Mouse (Mus musculus) liver, embryonic 16.5 days (tissue): ENCODE measurements around the gene Alad. TPM values are rescaled to one million over a fixed set of nuclear protein-coding genes. Genes with fewer than 3 reads are reported as not detected.

ENCODE experiments used
- ATAC-seq: fragments of 200-750 bp; cut with Nextera tagmentation; 2 replicates; pipeline ENCODE4 v1.8.0; 2017; ENCODE audit warnings: low read depth, mild to moderate bottlenecking, moderate number of reproducible peaks, moderate library complexity
- H3K27ac ChIP-seq: fragments of 300-500 bp; sonication (generic); 2 replicates; pipeline ENCODE4 v1.5.1; 2014; ENCODE audit warnings: mild to moderate bottlenecking, low read length
- H3K27me3 ChIP-seq: fragments of 300-500 bp; sonication (generic); 2 replicates; pipeline ENCODE4 v1.6.1; 2014; ENCODE audit warnings: low read depth, low read length, mixed read lengths; ENCODE audit not compliant: control insufficient read depth, insufficient read depth
- H3K36me3 ChIP-seq: fragments of 300-500 bp; sonication (generic); 2 replicates; pipeline ENCODE4 v1.6.1; 2014; ENCODE audit warnings: mild to moderate bottlenecking; ENCODE audit not compliant: control insufficient read depth, insufficient read depth
- H3K4me1 ChIP-seq: fragments of 300-500 bp; sonication (generic); 2 replicates; pipeline ENCODE4 v1.6.1; 2014; ENCODE audit warnings: low read depth, low read length, mixed read lengths; ENCODE audit not compliant: control insufficient read depth
- H3K4me2 ChIP-seq: fragments of 300-500 bp; sonication (generic); 2 replicates; pipeline ENCODE4 v1.6.1; 2014; ENCODE audit warnings: low read depth, low read length, mixed read lengths
- H3K4me3 ChIP-seq: fragments of 300-500 bp; sonication (generic); 2 replicates; pipeline ENCODE4 v1.5.1; 2014; ENCODE audit warnings: low read depth, mild to moderate bottlenecking, low read length
- H3K9ac ChIP-seq: fragments of 300-500 bp; sonication (generic); 2 replicates; pipeline ENCODE4 v1.6.1; 2014; ENCODE audit warnings: low read depth, low read length
- H3K9me3 ChIP-seq: fragments of 300-500 bp; sonication (generic); replicated peaks from 2 replicates; pipeline ENCODE4 v1.6.1; 2016; ENCODE audit warnings: low read length; ENCODE audit not compliant: control insufficient read depth
- WGBS: fragments of 180-500 bp; shearing (Covaris S2); extraction: QIAGEN DNeasy Blood & Tissue Kit; methylation state at CpG from one replicate; pipeline ENCODE4 v1.1.7; 2014; ENCODE audit not compliant: insufficient replicate concordance; 5-methylcytosine and 5-hydroxymethylcytosine counted together
- polyA plus RNA-seq: library from polyadenylated mRNA; unstranded; fragments of >200 nt; fragmentation: Nextera tagmentation; extraction: Ambion mirVana; gene quantifications from 2 replicates; pipeline ENCODE4 v1.2.1, GENCODE M21; 2015

The Alad gene
- polyA plus RNA-seq, 1 experiment from 2014 or later = 530 TPM

DNA sequence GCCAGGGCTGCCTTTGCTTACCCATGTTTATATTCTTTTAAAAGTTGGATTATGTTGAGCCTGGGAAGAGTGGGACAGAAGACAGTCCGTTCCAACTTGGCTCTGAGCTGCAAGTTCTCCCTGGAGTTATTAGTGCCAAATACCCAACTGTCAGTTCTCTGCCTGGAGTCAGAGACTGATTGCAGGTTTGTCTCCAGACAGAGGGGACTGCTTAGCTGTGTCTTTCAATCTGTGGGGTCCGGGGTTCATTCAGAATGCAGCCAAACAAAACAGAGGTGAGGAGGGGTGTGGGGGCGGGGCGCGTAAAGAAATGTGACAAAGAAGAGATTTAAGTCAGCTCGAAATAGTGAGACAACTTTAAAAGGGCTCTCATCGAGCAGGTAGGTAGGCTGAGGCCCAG is 18.2 kb downstream of the Alad start:
- no peak for ATAC-seq
- Histone ChIP-seq H3K9ac (peak overlapping the region; percentile 77), H3K9me3 (no peaks in the 10 kb centered on the region), H3K27me3 (no peaks in the 10 kb centered on the region), H3K4me3 (peak overlapping the region; percentile 81), H3K4me2 (peak overlapping the region; percentile 89), H3K36me3 (no peaks in the 10 kb centered on the region), H3K4me1 (peaks cover 25% of the 10 kb centered on the region), H3K27ac (peak overlapping the region; percentile 65)
- WGBS = 3% methylated on average over 7 of the region's 7 CpGs

DNA sequence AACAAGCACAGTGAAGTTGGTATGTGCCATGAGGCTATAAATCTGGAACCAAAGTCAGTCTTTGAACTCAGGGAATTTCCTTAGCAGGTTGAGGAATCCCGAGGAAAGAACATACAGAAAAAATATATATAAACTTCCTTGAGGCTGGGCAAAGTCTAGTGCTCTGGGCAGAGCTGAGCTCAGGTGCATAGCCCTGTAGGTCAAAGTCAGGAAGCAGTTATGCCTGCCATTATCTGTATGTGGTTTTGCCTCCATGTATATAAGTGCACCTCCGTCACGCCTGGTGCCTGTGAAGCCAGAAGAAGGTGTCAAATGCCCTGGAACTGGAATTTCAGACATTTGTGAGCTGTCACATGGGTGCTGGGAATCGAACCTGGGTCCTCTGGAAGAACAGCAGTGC is 18.9 kb downstream of the Alad start:
- H3K4me3 ChIP-seq = no peak overlapping the region
- H3K9ac ChIP-seq = no peak overlapping the region
- no peaks in the 10 kb centered on the region for H3K9me3 ChIP-seq
- no peak for ATAC-seq
- H3K27me3 ChIP-seq = no peaks in the 10 kb centered on the region
- no peak overlapping the region for H3K4me2 ChIP-seq
- no peaks in the 10 kb centered on the region for H3K36me3 ChIP-seq
- peaks cover 21% of the 10 kb centered on the region for H3K4me1 ChIP-seq
- H3K27ac ChIP-seq = no peak overlapping the region
- 62% methylated on average over 4 of the region's 4 CpGs for WGBS

GRCm38 (mm10) chr4:62496815-62497214 is 22.9 kb downstream of the Alad start:
- H3K4me1 ChIP-seq = peaks cover 6% of the 10 kb centered on the region
- H3K27ac ChIP-seq = no peak overlapping the region
- H3K4me3 ChIP-seq = no peak overlapping the region
- no peak overlapping the region for H3K4me2 ChIP-seq
- ATAC-seq = peak; percentile 51
- H3K9me3 ChIP-seq = no peaks in the 10 kb centered on the region
- no peak overlapping the region for H3K9ac ChIP-seq
- no peaks in the 10 kb centered on the region for H3K27me3 ChIP-seq
- 49% methylated on average over 8 of the region's 8 CpGs for WGBS
- H3K36me3 ChIP-seq = no peaks in the 10 kb centered on the region

GRCm38 (mm10) chr4:62495946-62496345 is 23.8 kb downstream of the Alad start:
- no peak for ATAC-seq
- Histone ChIP-seq H3K36me3 (no peaks in the 10 kb centered on the region), H3K4me1 (no peaks in the 10 kb centered on the region; the same call in 1 of the 2 replicates)

DNA sequence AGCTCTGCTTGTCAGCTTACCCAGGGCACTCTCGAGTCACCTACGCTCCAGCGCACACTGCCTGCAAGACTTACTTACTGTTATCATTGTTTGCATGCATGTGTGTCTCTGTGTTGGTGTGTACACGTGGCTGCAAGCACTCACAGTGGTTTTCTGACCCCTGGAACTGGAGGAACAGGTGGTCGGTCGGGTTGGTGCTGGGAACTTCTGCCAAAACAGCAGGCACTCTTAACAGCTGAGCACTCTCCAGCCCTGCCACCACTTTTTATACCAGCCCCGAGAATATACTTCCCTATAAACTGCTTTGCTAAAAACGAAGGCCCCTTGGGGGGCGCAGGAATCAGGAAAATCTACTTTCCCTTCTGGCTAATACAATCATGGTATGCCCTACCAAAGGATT is 25.5 kb downstream of the Alad start:
- H3K9ac ChIP-seq = no peak overlapping the region
- H3K27me3 ChIP-seq = no peaks in the 10 kb centered on the region
- H3K4me3 ChIP-seq = no peak overlapping the region
- ATAC-seq = no peak
- H3K27ac ChIP-seq = no peak overlapping the region
- no peaks in the 10 kb centered on the region for H3K9me3 ChIP-seq
- no peaks in the 10 kb centered on the region for H3K4me1 ChIP-seq
- H3K36me3 ChIP-seq = no peaks in the 10 kb centered on the region
- no peak overlapping the region for H3K4me2 ChIP-seq
- 36% methylated on average over 9 of the region's 9 CpGs for WGBS

More at GRCm38 (mm10) chr4:62495946-62496345, 23.8 kb downstream of the Alad start:
- WGBS = 57% methylated on average over 8 of the region's 8 CpGs
- Histone ChIP-seq H3K27me3 (no peaks in the 10 kb centered on the region), H3K9ac (no peak overlapping the region), H3K4me2 (no peak overlapping the region), H3K4me3 (no peak overlapping the region), H3K27ac (no peak overlapping the region), H3K9me3 (no peaks in the 10 kb centered on the region)

DNA sequence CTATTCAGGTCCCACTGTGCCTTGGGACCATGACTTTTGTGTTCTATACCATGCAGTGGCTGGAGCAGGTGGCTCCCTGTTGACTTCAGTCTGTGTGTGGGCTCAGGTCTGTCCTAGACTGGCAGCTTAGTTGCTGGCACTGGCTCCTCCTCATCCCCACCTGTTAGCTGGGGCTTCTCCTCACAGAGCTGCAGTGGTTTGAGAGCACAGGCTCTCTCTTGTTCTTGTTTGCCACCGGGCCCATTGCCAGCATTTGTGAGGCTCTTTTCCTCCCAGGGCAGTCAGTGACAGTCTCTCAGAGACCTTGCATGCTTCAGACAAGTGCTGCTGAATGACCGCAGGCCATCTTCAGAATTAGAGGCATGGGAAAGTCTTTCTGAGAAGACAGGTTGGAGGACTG is 27.0 kb downstream of the Alad start:
- no peak overlapping the region for H3K4me2 ChIP-seq
- ATAC-seq = no peak
- H3K4me3 ChIP-seq = no peak overlapping the region
- no peaks in the 10 kb centered on the region for H3K9me3 ChIP-seq
- no peak overlapping the region for H3K27ac ChIP-seq
- H3K36me3 ChIP-seq = no peaks in the 10 kb centered on the region
- no peak overlapping the region for H3K9ac ChIP-seq
- H3K4me1 ChIP-seq = no peaks in the 10 kb centered on the region
- H3K27me3 ChIP-seq = no peaks in the 10 kb centered on the region
- WGBS = 68% methylated on average over 2 of the region's 2 CpGs

DNA sequence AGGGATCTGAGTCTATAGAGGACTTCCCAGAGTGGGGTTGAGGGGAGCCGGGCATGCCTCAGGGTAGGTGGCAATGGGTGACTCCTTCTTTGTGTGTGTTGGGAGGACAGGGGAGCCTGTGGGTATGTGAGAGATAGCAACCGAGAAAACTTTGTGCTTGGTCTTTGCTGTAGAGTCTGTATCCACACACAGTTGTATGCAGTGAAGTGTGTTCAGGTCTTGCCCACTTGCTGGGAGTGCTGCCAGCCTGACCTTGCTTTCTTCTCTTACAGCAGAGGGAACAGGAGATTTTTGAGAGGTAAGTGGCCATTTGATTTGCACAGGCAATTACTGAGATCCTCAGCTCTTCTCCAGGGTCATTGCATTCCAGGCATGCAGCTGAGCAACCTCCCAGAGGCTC is 31.8 kb downstream of the Alad start:
- no peaks in the 10 kb centered on the region for H3K27me3 ChIP-seq
- no peak for ATAC-seq
- H3K9me3 ChIP-seq = no peaks in the 10 kb centered on the region
- H3K9ac ChIP-seq = no peak overlapping the region
- H3K36me3 ChIP-seq = no peaks in the 10 kb centered on the region
- 67% methylated on average over 2 of the region's 2 CpGs for WGBS
- no peak overlapping the region for H3K4me2 ChIP-seq
- H3K4me1 ChIP-seq = peaks cover 19% of the 10 kb centered on the region
- no peak overlapping the region for H3K27ac ChIP-seq
- no peak overlapping the region for H3K4me3 ChIP-seq

GRCm38 (mm10) chr4:62487172-62487571 is 32.5 kb downstream of the Alad start:
- Histone ChIP-seq H3K4me1 (peaks cover 19% of the 10 kb centered on the region), H3K9ac (no peak overlapping the region), H3K4me2 (no peak overlapping the region), H3K27ac (no peak overlapping the region), H3K36me3 (no peaks in the 10 kb centered on the region), H3K9me3 (no peaks in the 10 kb centered on the region), H3K27me3 (peaks cover 3% of the 10 kb centered on the region), H3K4me3 (no peak overlapping the region)
- no peak for ATAC-seq
- WGBS = 85% methylated on average over 5 of the region's 5 CpGs

GRCm38 (mm10) chr4:62486162-62486696 is 33.5 kb downstream of the Alad start:
- no peaks in the 10 kb centered on the region for H3K9me3 ChIP-seq
- WGBS = 84% methylated on average over 15 of the region's 15 CpGs
- H3K27me3 ChIP-seq = peaks cover 12% of the 10 kb centered on the region
- ATAC-seq = no peak
- no peak overlapping the region for H3K4me3 ChIP-seq
- H3K9ac ChIP-seq = no peak overlapping the region
- H3K27ac ChIP-seq = no peak overlapping the region
- H3K4me1 ChIP-seq = peaks cover 19% of the 10 kb centered on the region
- H3K4me2 ChIP-seq = no peak overlapping the region
- no peaks in the 10 kb centered on the region for H3K36me3 ChIP-seq
